Mouse (Mus musculus) liver, embryonic 16.5 days (tissue): ENCODE data around the gene Cnpy1. TPM values are rescaled to one million over a fixed set of nuclear protein-coding genes. Genes with fewer than 3 reads are reported as not detected.

Experiments used
- ATAC-seq: fragments of 200-750 bp; cut with Nextera tagmentation; 2 replicates; pipeline ENCODE4 v1.8.0; 2017; ENCODE audit warnings: low read depth, mild to moderate bottlenecking, moderate number of reproducible peaks, moderate library complexity
- H3K27ac ChIP-seq: fragments of 300-500 bp; sonication (generic); 2 replicates; pipeline ENCODE4 v1.5.1; 2014; ENCODE audit warnings: mild to moderate bottlenecking, low read length
- H3K27me3 ChIP-seq: fragments of 300-500 bp; sonication (generic); 2 replicates; pipeline ENCODE4 v1.6.1; 2014; ENCODE audit warnings: low read depth, low read length, mixed read lengths; ENCODE audit not compliant: control insufficient read depth, insufficient read depth
- H3K36me3 ChIP-seq: fragments of 300-500 bp; sonication (generic); 2 replicates; pipeline ENCODE4 v1.6.1; 2014; ENCODE audit warnings: mild to moderate bottlenecking; ENCODE audit not compliant: control insufficient read depth, insufficient read depth
- H3K4me1 ChIP-seq: fragments of 300-500 bp; sonication (generic); 2 replicates; pipeline ENCODE4 v1.6.1; 2014; ENCODE audit warnings: low read depth, low read length, mixed read lengths; ENCODE audit not compliant: control insufficient read depth
- H3K4me2 ChIP-seq: fragments of 300-500 bp; sonication (generic); 2 replicates; pipeline ENCODE4 v1.6.1; 2014; ENCODE audit warnings: low read depth, low read length, mixed read lengths
- H3K4me3 ChIP-seq: fragments of 300-500 bp; sonication (generic); 2 replicates; pipeline ENCODE4 v1.5.1; 2014; ENCODE audit warnings: low read depth, mild to moderate bottlenecking, low read length
- H3K9ac ChIP-seq: fragments of 300-500 bp; sonication (generic); 2 replicates; pipeline ENCODE4 v1.6.1; 2014; ENCODE audit warnings: low read depth, low read length
- H3K9me3 ChIP-seq: fragments of 300-500 bp; sonication (generic); replicated peaks from 2 replicates; pipeline ENCODE4 v1.6.1; 2016; ENCODE audit warnings: low read length; ENCODE audit not compliant: control insufficient read depth
- WGBS: fragments of 180-500 bp; shearing (Covaris S2); extraction: QIAGEN DNeasy Blood & Tissue Kit; methylation state at CpG from one replicate; pipeline ENCODE4 v1.1.7; 2014; ENCODE audit not compliant: insufficient replicate concordance; 5-methylcytosine and 5-hydroxymethylcytosine counted together
- polyA plus RNA-seq: library from polyadenylated mRNA; unstranded; fragments of >200 nt; fragmentation: Nextera tagmentation; extraction: Ambion mirVana; gene quantifications from 2 replicates; pipeline ENCODE4 v1.2.1, GENCODE M21; 2015

Gene Cnpy1
- polyA plus RNA-seq, 1 experiment from 2014 or later = not detected

DNA sequence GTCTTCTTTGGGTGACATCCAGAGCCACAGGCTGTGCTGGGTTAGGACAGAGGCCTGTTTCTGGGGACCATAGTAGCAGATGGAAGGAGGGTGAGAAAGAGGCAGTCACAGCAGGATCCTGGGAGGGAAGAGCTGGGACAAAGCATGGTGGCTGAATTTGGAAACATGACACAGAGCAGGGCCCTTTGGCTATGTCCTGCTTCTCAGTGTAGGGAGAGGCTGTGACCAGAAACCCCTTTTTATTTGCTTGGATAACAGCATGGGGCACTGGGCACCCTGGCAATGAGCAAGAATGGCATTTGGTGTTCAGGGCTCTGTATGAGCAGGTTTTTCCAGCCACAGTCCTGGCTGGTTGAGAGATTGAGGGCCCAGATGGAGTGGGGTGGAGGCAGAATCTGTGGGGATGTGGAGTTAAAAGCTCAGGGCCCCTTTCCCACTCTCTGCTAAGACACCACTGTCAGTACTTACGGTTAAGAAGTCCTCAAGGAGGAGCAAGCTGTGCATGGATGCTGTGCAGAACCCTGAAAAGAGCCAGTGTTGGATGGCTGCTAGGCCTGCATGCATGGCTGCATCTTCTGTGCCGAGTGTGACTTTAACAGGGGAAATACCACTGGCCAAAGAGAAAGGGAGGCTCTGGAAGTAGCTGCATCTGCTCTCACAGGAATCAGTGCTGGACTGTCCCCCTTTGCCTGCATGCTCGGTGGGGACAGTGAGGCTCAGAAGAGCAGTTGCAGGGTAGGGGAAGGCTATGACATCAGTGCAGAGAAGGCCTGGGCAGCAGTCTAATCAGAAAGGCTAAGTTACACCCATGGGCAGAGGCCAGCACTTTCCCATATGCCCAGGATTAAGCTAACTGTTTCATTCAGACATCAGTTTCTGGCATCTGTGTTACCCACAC is 54.2 kb downstream of the Cnpy1 start:
- 36% methylated on average over 3 of the region's 3 CpGs for WGBS
- Histone ChIP-seq H3K9ac (no peak overlapping the region), H3K4me3 (no peak overlapping the region), H3K4me1 (no peaks in the 10 kb centered on the region), H3K9me3 (no peaks in the 10 kb centered on the region), H3K36me3 (no peaks in the 10 kb centered on the region), H3K4me2 (no peak overlapping the region), H3K27ac (no peak overlapping the region), H3K27me3 (peaks cover 13% of the 10 kb centered on the region)
- no peak for ATAC-seq

DNA sequence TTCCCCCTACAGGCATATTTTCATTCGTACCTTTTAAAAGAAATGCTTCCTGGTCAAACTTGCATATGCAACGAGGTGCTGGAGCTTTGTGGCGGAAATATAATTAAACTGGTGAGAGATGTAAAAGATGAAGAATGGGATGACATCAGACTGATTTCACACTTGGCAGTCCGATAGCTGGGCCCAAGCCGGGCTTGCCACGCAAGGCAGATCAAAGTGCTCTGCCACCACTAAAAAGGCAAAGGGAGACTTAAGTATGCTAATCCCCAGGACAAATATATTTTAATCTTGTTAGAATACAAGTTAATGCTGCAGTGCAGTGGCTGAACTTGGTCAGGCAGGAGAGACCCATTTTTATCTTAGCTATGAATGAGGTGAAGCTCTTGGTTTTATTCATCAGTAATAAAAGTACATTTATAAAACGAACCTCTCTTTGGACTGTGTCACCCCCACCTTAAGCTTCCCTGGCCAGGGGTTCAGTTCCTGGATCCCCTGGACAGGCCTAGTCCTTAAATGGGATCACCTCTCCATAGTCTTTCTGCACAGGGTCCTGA is 66.3 kb downstream of the Cnpy1 start:
- H3K4me1 ChIP-seq = no peaks in the 10 kb centered on the region
- H3K4me2 ChIP-seq = no peak overlapping the region
- H3K27me3 ChIP-seq = peaks cover 48% of the 10 kb centered on the region
- no peak for ATAC-seq
- no peak overlapping the region for H3K9ac ChIP-seq
- no peaks in the 10 kb centered on the region for H3K9me3 ChIP-seq
- WGBS = 34% methylated on average over 7 of the region's 7 CpGs
- no peak overlapping the region for H3K27ac ChIP-seq
- no peaks in the 10 kb centered on the region for H3K36me3 ChIP-seq
- H3K4me3 ChIP-seq = no peak overlapping the region

DNA sequence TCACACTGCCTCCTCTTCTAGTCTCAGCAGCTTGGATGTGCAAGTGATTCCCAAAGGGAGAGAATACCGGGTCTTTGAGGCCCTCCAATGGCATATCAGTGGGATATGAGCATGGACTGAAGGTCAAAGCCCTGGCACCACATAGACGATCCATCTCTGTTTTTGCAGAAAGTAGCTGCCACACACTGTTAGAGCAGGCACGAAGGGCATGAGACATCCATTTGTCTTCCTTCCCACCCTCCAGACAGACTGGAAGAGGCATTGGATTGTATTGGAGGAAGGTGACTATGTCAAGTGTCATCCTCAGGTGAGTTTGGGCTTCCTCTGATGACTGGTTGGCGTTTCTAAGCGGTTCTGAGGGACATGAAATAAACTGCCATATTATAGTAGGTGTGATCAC is 67.3 kb downstream of the Cnpy1 start:
- Histone ChIP-seq H3K27me3 (peaks cover 58% of the 10 kb centered on the region), H3K9ac (no peak overlapping the region), H3K27ac (no peak overlapping the region), H3K4me2 (no peak overlapping the region), H3K36me3 (no peaks in the 10 kb centered on the region), H3K4me1 (no peaks in the 10 kb centered on the region), H3K4me3 (no peak overlapping the region), H3K9me3 (no peaks in the 10 kb centered on the region)
- WGBS = 21% methylated on average over 5 of the region's 5 CpGs
- ATAC-seq = no peak

DNA sequence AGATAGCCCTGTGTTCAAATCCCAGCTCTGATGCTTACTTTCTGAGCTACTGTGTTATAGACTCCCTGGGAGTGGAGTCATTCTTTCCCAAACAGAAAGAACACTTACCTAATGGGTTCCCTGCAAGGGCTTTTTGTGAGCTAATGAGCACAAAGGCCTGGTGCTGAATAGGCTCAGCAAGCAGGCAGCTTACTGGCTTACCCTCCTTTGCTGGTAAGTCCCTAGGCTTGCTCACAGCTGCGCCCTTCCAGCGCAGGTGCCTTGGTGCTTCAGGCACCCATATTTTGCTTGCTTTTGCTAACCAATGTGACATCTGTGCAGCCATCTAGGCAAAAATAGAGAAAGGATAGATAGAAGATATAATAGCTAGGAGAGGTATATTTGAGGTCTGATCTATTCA is 69.0 kb downstream of the Cnpy1 start:
- Histone ChIP-seq H3K27ac (no peak overlapping the region), H3K4me2 (no peak overlapping the region), H3K4me1 (no peaks in the 10 kb centered on the region), H3K36me3 (no peaks in the 10 kb centered on the region), H3K27me3 (peaks cover 74% of the 10 kb centered on the region), H3K9ac (no peak overlapping the region), H3K9me3 (no peaks in the 10 kb centered on the region), H3K4me3 (no peak overlapping the region)
- 6% methylated on average over 2 of the region's 2 CpGs for WGBS
- ATAC-seq = no peak

DNA sequence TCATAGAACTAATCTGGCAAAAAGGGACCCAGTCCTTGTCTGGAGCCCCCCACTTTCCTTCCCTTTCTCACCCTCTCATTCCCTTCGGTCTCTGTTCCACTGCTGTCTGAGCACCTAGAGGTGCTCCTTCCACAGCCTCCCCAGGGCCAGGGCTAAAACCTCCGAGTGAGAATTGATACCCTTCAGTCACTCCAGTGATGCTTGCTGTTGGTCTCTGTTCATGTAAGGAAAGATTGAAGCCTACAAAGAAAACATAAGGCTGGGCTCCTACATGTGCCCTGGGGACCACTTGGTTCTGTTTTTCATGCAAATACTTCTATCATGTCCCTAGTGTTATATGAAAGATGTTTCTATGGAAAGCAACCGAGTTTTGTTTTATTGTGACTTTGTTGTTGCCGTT is 69.6 kb downstream of the Cnpy1 start:
- WGBS = 4% methylated on average over 4 of the region's 4 CpGs
- no peak overlapping the region for H3K9ac ChIP-seq
- no peak overlapping the region for H3K4me3 ChIP-seq
- H3K9me3 ChIP-seq = no peaks in the 10 kb centered on the region
- H3K27me3 ChIP-seq = peaks cover 78% of the 10 kb centered on the region
- no peak overlapping the region for H3K4me2 ChIP-seq
- H3K4me1 ChIP-seq = no peaks in the 10 kb centered on the region
- ATAC-seq = no peak
- no peak overlapping the region for H3K27ac ChIP-seq
- no peaks in the 10 kb centered on the region for H3K36me3 ChIP-seq

DNA sequence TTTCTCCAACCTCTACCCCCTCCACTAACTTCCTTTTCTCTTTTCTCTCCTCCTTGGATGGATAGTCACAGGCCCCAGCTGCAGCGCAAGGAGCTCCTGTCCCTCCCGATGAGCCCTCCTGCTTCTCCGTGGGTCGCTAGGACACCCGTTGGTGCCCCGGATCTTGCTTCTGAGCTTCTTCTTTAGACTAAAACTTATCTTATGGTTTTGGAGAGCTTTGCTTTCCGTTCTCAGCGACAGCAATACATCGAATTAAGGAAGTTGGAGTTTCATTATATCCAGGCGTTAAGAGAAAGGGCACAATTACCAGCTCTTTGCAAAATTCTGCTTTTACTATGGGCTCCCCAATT is 70.1 kb downstream of the Cnpy1 start:
- Histone ChIP-seq H3K36me3 (no peaks in the 10 kb centered on the region), H3K4me2 (no peak overlapping the region), H3K27me3 (peaks cover 82% of the 10 kb centered on the region), H3K4me3 (no peak overlapping the region), H3K9ac (no peak overlapping the region), H3K4me1 (no peaks in the 10 kb centered on the region), H3K9me3 (no peaks in the 10 kb centered on the region), H3K27ac (no peak overlapping the region)
- no peak for ATAC-seq
- WGBS = under 1% methylated on average over 10 of the region's 10 CpGs

DNA sequence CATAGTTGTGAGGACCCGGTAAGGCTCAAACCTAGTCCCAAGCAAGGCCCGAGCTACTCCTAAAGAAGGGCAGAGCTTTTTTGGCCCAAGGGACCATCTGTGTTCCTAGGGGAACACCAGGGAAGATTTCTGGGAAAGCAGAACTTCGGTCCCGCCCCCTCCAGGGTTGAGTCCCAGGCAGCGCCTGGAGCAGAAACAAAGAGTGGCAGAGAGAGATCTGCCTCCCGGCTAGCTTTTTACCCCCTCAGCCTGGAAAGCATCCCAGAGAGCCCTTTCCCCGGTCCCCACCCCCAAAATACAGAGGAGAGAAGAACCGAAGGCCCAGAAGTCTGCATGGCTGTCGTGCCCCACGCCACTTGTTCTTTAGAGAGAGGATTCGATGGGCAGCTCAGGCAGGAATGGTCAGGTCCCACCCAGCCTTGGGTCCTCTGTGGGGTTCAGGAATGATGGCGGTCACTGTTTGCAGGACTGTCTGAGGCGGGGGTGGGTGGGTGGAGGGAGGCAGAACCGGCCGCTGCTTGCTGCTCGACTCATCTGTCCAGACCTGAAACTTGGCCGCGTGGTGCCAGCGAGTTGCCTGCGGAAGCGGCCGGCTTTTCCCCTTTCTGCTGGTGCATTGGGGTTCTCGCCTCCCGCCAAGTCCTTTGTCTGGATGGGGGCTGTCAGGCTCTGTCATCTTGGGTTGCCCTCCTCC is 70.6 kb downstream of the Cnpy1 start:
- Histone ChIP-seq H3K4me2 (no peak overlapping the region), H3K27me3 (peaks cover 86% of the 10 kb centered on the region), H3K9me3 (no peaks in the 10 kb centered on the region), H3K4me1 (no peaks in the 10 kb centered on the region), H3K4me3 (no peak overlapping the region), H3K27ac (no peak overlapping the region), H3K9ac (no peak overlapping the region), H3K36me3 (no peaks in the 10 kb centered on the region)
- 2% methylated on average over 24 of the region's 24 CpGs for WGBS
- no peak for ATAC-seq

DNA sequence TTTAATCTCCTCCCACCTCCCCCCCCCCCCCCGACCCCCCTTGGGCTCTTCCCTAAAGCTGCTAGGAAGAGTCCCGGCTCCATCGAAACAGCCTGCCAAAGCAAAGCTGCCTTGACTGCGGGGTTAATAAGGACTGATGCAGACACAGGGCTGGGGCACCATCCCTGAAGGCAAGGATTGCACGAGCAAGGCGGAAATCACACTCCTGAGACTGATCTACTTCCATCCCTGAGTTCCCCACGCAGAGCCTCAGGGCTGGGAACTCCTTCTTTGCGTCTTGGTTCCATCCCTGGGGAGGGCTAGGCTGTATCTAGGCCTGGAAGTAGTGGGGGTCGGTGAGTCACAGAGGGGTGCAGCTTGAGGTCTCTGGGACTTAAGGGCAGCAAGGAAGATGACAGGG is 71.5 kb downstream of the Cnpy1 start:
- H3K36me3 ChIP-seq = no peaks in the 10 kb centered on the region
- H3K9ac ChIP-seq = no peak overlapping the region
- H3K4me1 ChIP-seq = no peaks in the 10 kb centered on the region
- no peak overlapping the region for H3K4me2 ChIP-seq
- no peaks in the 10 kb centered on the region for H3K9me3 ChIP-seq
- H3K27ac ChIP-seq = no peak overlapping the region
- ATAC-seq = no peak
- peaks cover 89% of the 10 kb centered on the region for H3K27me3 ChIP-seq
- 1% methylated on average over 8 of the region's 9 CpGs for WGBS
- no peak overlapping the region for H3K4me3 ChIP-seq

DNA sequence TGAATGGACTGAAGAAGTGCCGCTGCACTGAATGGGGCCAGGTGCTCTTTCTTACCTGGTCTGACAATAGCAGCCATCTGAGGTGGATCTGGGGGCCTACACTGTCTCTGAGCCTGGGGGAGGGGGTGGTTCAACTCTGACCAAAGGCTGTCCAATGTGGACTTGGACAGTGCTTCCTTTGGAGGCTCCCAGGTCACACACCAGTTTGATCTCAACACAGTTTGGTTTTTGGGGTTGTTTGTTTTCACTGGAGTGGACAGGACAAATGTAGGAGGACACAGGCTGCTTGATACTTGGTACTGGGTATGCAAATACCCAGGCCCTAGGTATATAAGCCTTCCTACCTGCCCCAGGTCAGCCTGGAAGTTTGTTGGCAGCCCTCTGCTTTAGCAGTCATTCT is 71.9 kb downstream of the Cnpy1 start:
- ATAC-seq = no peak
- H3K27ac ChIP-seq = no peak overlapping the region
- no peak overlapping the region for H3K9ac ChIP-seq
- no peaks in the 10 kb centered on the region for H3K36me3 ChIP-seq
- WGBS = 4% methylated on average over 1 of the region's 1 CpGs
- H3K27me3 ChIP-seq = peaks cover 90% of the 10 kb centered on the region
- H3K4me1 ChIP-seq = no peaks in the 10 kb centered on the region
- no peak overlapping the region for H3K4me2 ChIP-seq
- H3K9me3 ChIP-seq = no peaks in the 10 kb centered on the region
- H3K4me3 ChIP-seq = no peak overlapping the region
